Mouse (Mus musculus): ENCODE data around the gene Ctdsp2.

Ctdsp2 gene

GRCm38 (mm10) chr10:126990313-126991056, 12.0 kb downstream of the Ctdsp2 start:
- DNase-seq (ENCODE audit: low spot score) = peak; percentile 93

- no peak for DNase-seq (ENCODE audit: low spot score)
Observed at GRCm38 (mm10) chr10:126991676-126992075, 13.2 kb downstream of the Ctdsp2 start.

- no peak for DNase-seq (ENCODE audit: low spot score)
Observed at GRCm38 (mm10) chr10:126993621-126994020, 15.1 kb downstream of the Ctdsp2 start.

GRCm38 (mm10) chr10:126997340-126998113, 19.0 kb downstream of the Ctdsp2 start:
- no peak for DNase-seq (ENCODE audit: low spot score)

GRCm38 (mm10) chr10:127000529-127000928, 22.0 kb downstream of the Ctdsp2 start, which contains the start of gene Avil:
Gene Avil (plus strand): TSS chr10:127000709.
- no peak for DNase-seq (ENCODE audit: low spot score)

GRCm38 (mm10) chr10:127001297-127001696, 22.8 kb downstream of the Ctdsp2 start:
- DNase-seq (ENCODE audit: low spot score) = no peak

GRCm38 (mm10) chr10:127002056-127002455, 23.5 kb downstream of the Ctdsp2 start:
- DNase-seq (ENCODE audit: low spot score) = no peak

- no peak for DNase-seq (ENCODE audit: low spot score)
Observed at GRCm38 (mm10) chr10:127002765-127003164, 24.2 kb downstream of the Ctdsp2 start.

GRCm38 (mm10) chr10:127003334-127003733, 24.8 kb downstream of the Ctdsp2 start:
- DNase-seq (ENCODE audit: low spot score) = no peak

GRCm38 (mm10) chr10:127003806-127004205, 25.3 kb downstream of the Ctdsp2 start:
- DNase-seq (ENCODE audit: low spot score) = no peak

- DNase-seq (ENCODE audit: low spot score) = no peak
Observed at GRCm38 (mm10) chr10:127016488-127016887, 38.0 kb downstream of the Ctdsp2 start.

GRCm38 (mm10) chr10:127017071-127017470, 38.6 kb downstream of the Ctdsp2 start:
- no peak for DNase-seq (ENCODE audit: low spot score)

GRCm38 (mm10) chr10:127018422-127018821, 39.9 kb downstream of the Ctdsp2 start:
- DNase-seq (ENCODE audit: low spot score) = no peak

GRCm38 (mm10) chr10:127030336-127031296, 52.1 kb downstream of the Ctdsp2 start, which contains the start of gene Tsfm:
Gene Tsfm (minus strand): TSS chr10:127030840.
- DNase-seq (ENCODE audit: low spot score) = peak; percentile 97

GRCm38 (mm10) chr10:127033301-127033741, 54.8 kb downstream of the Ctdsp2 start:
- no peak for DNase-seq (ENCODE audit: low spot score)

- no peak for DNase-seq (ENCODE audit: low spot score)
Observed at GRCm38 (mm10) chr10:127036273-127036672, 57.8 kb downstream of the Ctdsp2 start.

- no peak for DNase-seq (ENCODE audit: low spot score)
Observed at GRCm38 (mm10) chr10:127037641-127038040, 59.1 kb downstream of the Ctdsp2 start.

GRCm38 (mm10) chr10:127040569-127041214, 62.2 kb downstream of the Ctdsp2 start:
- DNase-seq (ENCODE audit: low spot score) = no peak

- peak; percentile 49 for DNase-seq (ENCODE audit: low spot score)
Observed at GRCm38 (mm10) chr10:127041274-127041766, 62.8 kb downstream of the Ctdsp2 start, which contains the start of the genes Mettl1 and Eef1akmt3. Gene Mettl1 (plus strand): TSS chr10:127041414. Gene Eef1akmt3 (minus strand): TSS chr10:127041513.

- DNase-seq (ENCODE audit: low spot score) = peak; percentile 84
Observed at GRCm38 (mm10) chr10:127041774-127042338, 63.3 kb downstream of the Ctdsp2 start.

Data from urinary bladder, postnatal 25 days (tissue).